Mouse (Mus musculus) frontal cortex, adult 2 months (tissue): ENCODE results near the gene Katnbl1. TPM values are rescaled to one million over a fixed set of nuclear protein-coding genes. Genes with fewer than 3 reads are reported as not detected.

Experiments used
- DNase-seq, 2 experiments: peaks; one replicate each; pipeline ENCODE4 v3.0.0; 2022; ENCODE audit warnings: low spot score in 1 of 2; ENCODE audit errors: extremely low spot score in 1 of 2
- polyA plus RNA-seq: library from polyadenylated mRNA; depleted of rRNA; stranded (reverse); fragments of >200 nt; gene quantifications from 2 replicates; pipeline ENCODE4 v1.2.3, GENCODE M21; 2012; rRNA removed

Gene Katnbl1
- polyA plus RNA-seq, 1 experiment, result 14.5 TPM

- DNase-seq, result no peak
These were observed 81.5 kb downstream of the Katnbl1 start for GRCm38 (mm10) chr2:112460557-112460956.

Other genes starting within 250 kb of the Katnbl1 start
- gene Olfr1316, start 244.2 kb upstream of the Katnbl1 start, polyA plus RNA-seq, result 0.04 TPM in 1 of 2 replicates, not detected in the other
- gene Olfr1317, start 238.9 kb upstream of the Katnbl1 start, polyA plus RNA-seq, result not detected in 2 replicates
- gene Olfr1318, start 225.0 kb upstream of the Katnbl1 start, polyA plus RNA-seq, result not detected in 2 replicates
- gene Lpcat4, start 139.7 kb upstream of the Katnbl1 start, polyA plus RNA-seq, result 245 and 291 TPM in 2 replicates
- 0.06 TPM in 1 of 2 replicates, not detected in the other for gene Nutm1, start 119.9 kb upstream of the Katnbl1 start, polyA plus RNA-seq
- 79.1 and 85.5 TPM in 2 replicates for gene Nop10, start 117.3 kb upstream of the Katnbl1 start, polyA plus RNA-seq
- gene Slc12a6, start 113.4 kb upstream of the Katnbl1 start, polyA plus RNA-seq, result 106 and 115 TPM in 2 replicates
- gene Gm21985, start 112.9 kb upstream of the Katnbl1 start, polyA plus RNA-seq, result 0.18 TPM in 1 of 2 replicates, not detected in the other
- 202 and 210 TPM in 2 replicates for gene Emc4, start 11.2 kb upstream of the Katnbl1 start, polyA plus RNA-seq
- gene Emc7, start 75.8 kb downstream of the Katnbl1 start, polyA plus RNA-seq, result 29.4 and 32.1 TPM in 2 replicates
- gene Chrm5, start 101.6 kb downstream of the Katnbl1 start, polyA plus RNA-seq, result 0.06 and 0.12 TPM in 2 replicates
- gene Aven, start 113.8 kb downstream of the Katnbl1 start, polyA plus RNA-seq, result 8.7 and 9.1 TPM in 2 replicates